Mouse (Mus musculus) forebrain, postnatal 0 days (tissue): Measurements from ENCODE around the gene BC005624. TPM values are rescaled to one million over a fixed set of nuclear protein-coding genes. Genes with fewer than 3 reads are reported as not detected.

ENCODE experiments used
- ATAC-seq: fragments of 200-750 bp; cut with Nextera tagmentation; 2 replicates; pipeline ENCODE4 v1.8.0; 2017; ENCODE audit warnings: mild to moderate bottlenecking, moderate library complexity
- DNase-seq: peaks from one replicate; pipeline ENCODE4 v3.0.0-alpha.2; 2015
- H3K27ac ChIP-seq: fragments of 300-500 bp; sonication (generic); 2 replicates; pipeline ENCODE4 v1.5.1; 2014; ENCODE audit warnings: low read depth, mild to moderate bottlenecking, antibody characterized with exemption, low read length, moderate library complexity, mixed read lengths
- H3K27me3 ChIP-seq: fragments of 300-500 bp; sonication (generic); 2 replicates; pipeline ENCODE4 v1.6.1; 2014; ENCODE audit warnings: mild to moderate bottlenecking, low read length, mixed read lengths; ENCODE audit not compliant: insufficient read depth
- H3K36me3 ChIP-seq: fragments of 300-500 bp; sonication (generic); 2 replicates; pipeline ENCODE4 v1.6.1; 2014; ENCODE audit warnings: mild to moderate bottlenecking, moderate library complexity; ENCODE audit not compliant: insufficient read depth
- H3K4me1 ChIP-seq: fragments of 300-500 bp; sonication (generic); 2 replicates; pipeline ENCODE4 v1.6.1; 2014; ENCODE audit warnings: antibody characterized with exemption; ENCODE audit not compliant: insufficient read depth
- H3K4me2 ChIP-seq: fragments of 300-500 bp; sonication (generic); 2 replicates; pipeline ENCODE4 v1.6.1; 2014; ENCODE audit warnings: low read depth, mild to moderate bottlenecking, moderate library complexity
- H3K4me3 ChIP-seq: fragments of 300-500 bp; sonication (generic); 2 replicates; pipeline ENCODE4 v1.5.1; 2014; ENCODE audit warnings: low read depth, low read length, mixed read lengths
- H3K9ac ChIP-seq: fragments of 300-500 bp; sonication (generic); 2 replicates; pipeline ENCODE4 v1.6.1; 2014; ENCODE audit warnings: mild to moderate bottlenecking
- H3K9me3 ChIP-seq: fragments of 300-500 bp; sonication (generic); 2 replicates; pipeline ENCODE4 v1.6.1; 2016; ENCODE audit warnings: low read length
- CTCF ChIP-seq: sonication (generic); IDR thresholded peaks from 2 replicates; pipeline ENCODE4 v1.5.1; 2016; ENCODE audit warnings: antibody characterized with exemption, control low read depth, low read depth
- WGBS: fragments of 180-500 bp; shearing (Covaris S2); extraction: QIAGEN DNeasy Blood & Tissue Kit; methylation state at CpG from one replicate; pipeline ENCODE4 v1.1.7; 2014; 5-methylcytosine and 5-hydroxymethylcytosine counted together
- polyA plus RNA-seq: library from polyadenylated mRNA; unstranded; fragments of >200 nt; fragmentation: Nextera tagmentation; extraction: Ambion mirVana; gene quantifications from 2 replicates; pipeline ENCODE4 v1.2.1, GENCODE M21; 2015
- total RNA-seq: library from RNA; depleted of rRNA; stranded (reverse); fragments of >200 nt; gene quantifications from 2 replicates; pipeline ENCODE4 v1.2.3, GENCODE M21; 2014; rRNA removed

Gene BC005624
- total RNA-seq (43.3 and 47.1 TPM in 2 replicates), polyA plus RNA-seq (76.1 and 84.6 TPM in 2 replicates)

- peak; percentile 44 for TF ChIP-seq CTCF
- peak within 1 kb of the TSS; percentile 58 for H3K9ac ChIP-seq
- peaks cover 22% of the 10 kb centered on the region for H3K36me3 ChIP-seq
- H3K4me1 ChIP-seq: peaks cover 7% of the 10 kb centered on the region; the same call in 1 of the 2 replicates
- peak within 1 kb of the TSS; percentile 24 for H3K27ac ChIP-seq
- 3% methylated on average over 64 of the region's 66 CpGs for WGBS
- peak; percentile 99 for DNase-seq
- peak within 1 kb of the TSS; percentile 72 for H3K4me2 ChIP-seq
- ATAC-seq: peak; percentile 97
- H3K4me3 ChIP-seq: peak within 1 kb of the TSS; percentile 80
- no peaks in the 10 kb centered on the region for H3K9me3 ChIP-seq
- no peaks in the 10 kb centered on the region for H3K27me3 ChIP-seq
Observed at GRCm38 (mm10) chr2:30981790-30982513, at the start of gene BC005624, which contains the start of gene Usp20. BC005624 (minus strand) TSS chr2:30982201. Usp20 (plus strand) TSS chr2:30982279.

GRCm38 (mm10) chr2:31026642-31027041, 44.6 kb upstream of the BC005624 start:
- no peak overlapping the region for H3K4me3 ChIP-seq
- no peak overlapping the region for H3K27ac ChIP-seq
- no peak for TF ChIP-seq CTCF
- WGBS: 77% methylated on average over 8 of the region's 8 CpGs
- ATAC-seq: no peak
- H3K36me3 ChIP-seq: peaks cover 44% of the 10 kb centered on the region
- no peak for DNase-seq
- no peaks in the 10 kb centered on the region for H3K27me3 ChIP-seq
- no peak overlapping the region for H3K9ac ChIP-seq
- no peaks in the 10 kb centered on the region for H3K9me3 ChIP-seq
- no peak overlapping the region for H3K4me2 ChIP-seq
- no peaks in the 10 kb centered on the region for H3K4me1 ChIP-seq

GRCm38 (mm10) chr2:31025458-31025857, 43.5 kb upstream of the BC005624 start:
- TF ChIP-seq CTCF: no peak
- 89% methylated on average over 3 of the region's 3 CpGs for WGBS
- H3K27me3 ChIP-seq: no peaks in the 10 kb centered on the region
- peaks cover 56% of the 10 kb centered on the region for H3K36me3 ChIP-seq
- H3K27ac ChIP-seq: no peak overlapping the region
- no peak overlapping the region for H3K4me3 ChIP-seq
- no peaks in the 10 kb centered on the region for H3K4me1 ChIP-seq
- no peak overlapping the region for H3K4me2 ChIP-seq
- no peak for DNase-seq
- no peak for ATAC-seq
- no peaks in the 10 kb centered on the region for H3K9me3 ChIP-seq
- H3K9ac ChIP-seq: no peak overlapping the region

GRCm38 (mm10) chr2:31024618-31025370, 42.8 kb upstream of the BC005624 start:
- Histone ChIP-seq H3K4me3 (no peak overlapping the region), H3K4me2 (no peak overlapping the region), H3K36me3 (peaks cover 58% of the 10 kb centered on the region), H3K9ac (no peak overlapping the region), H3K27me3 (no peaks in the 10 kb centered on the region), H3K27ac (no peak overlapping the region), H3K4me1 (no peaks in the 10 kb centered on the region), H3K9me3 (no peaks in the 10 kb centered on the region)
- ATAC-seq (peak; percentile 82), DNase-seq (peak; percentile 74)
- TF ChIP-seq CTCF: peak; percentile 92
- WGBS: 28% methylated on average over 5 of the region's 5 CpGs

GRCm38 (mm10) chr2:31023940-31024339, 41.9 kb upstream of the BC005624 start:
- H3K9ac ChIP-seq: no peak overlapping the region
- H3K9me3 ChIP-seq: no peaks in the 10 kb centered on the region
- H3K27me3 ChIP-seq: no peaks in the 10 kb centered on the region
- H3K36me3 ChIP-seq: peaks cover 63% of the 10 kb centered on the region
- H3K4me2 ChIP-seq: no peak overlapping the region
- no peak overlapping the region for H3K27ac ChIP-seq
- WGBS: 81% methylated on average over 5 of the region's 5 CpGs
- DNase-seq (no peak), ATAC-seq (no peak)
- no peaks in the 10 kb centered on the region for H3K4me1 ChIP-seq
- TF ChIP-seq CTCF: no peak
- no peak overlapping the region for H3K4me3 ChIP-seq

GRCm38 (mm10) chr2:31020202-31020601, 38.2 kb upstream of the BC005624 start:
- Histone ChIP-seq H3K27ac (no peak overlapping the region), H3K4me1 (no peaks in the 10 kb centered on the region), H3K36me3 (peaks cover 72% of the 10 kb centered on the region), H3K9me3 (no peaks in the 10 kb centered on the region), H3K27me3 (no peaks in the 10 kb centered on the region), H3K9ac (no peak overlapping the region), H3K4me2 (no peak overlapping the region), H3K4me3 (no peak overlapping the region)
- DNase-seq: no peak
- no peak for TF ChIP-seq CTCF
- no peak for ATAC-seq
- WGBS: 93% methylated on average over 2 of the region's 2 CpGs

GRCm38 (mm10) chr2:31019011-31019410, 37.0 kb upstream of the BC005624 start:
- 87% methylated on average over 8 of the region's 8 CpGs for WGBS
- H3K27ac ChIP-seq: no peak overlapping the region
- H3K9ac ChIP-seq: no peak overlapping the region
- DNase-seq (no peak), ATAC-seq (no peak)
- TF ChIP-seq CTCF: no peak
- H3K27me3 ChIP-seq: no peaks in the 10 kb centered on the region
- H3K36me3 ChIP-seq: peaks cover 72% of the 10 kb centered on the region
- H3K4me2 ChIP-seq: no peak overlapping the region
- H3K4me3 ChIP-seq: no peak overlapping the region
- H3K9me3 ChIP-seq: no peaks in the 10 kb centered on the region
- H3K4me1 ChIP-seq: no peaks in the 10 kb centered on the region
